Mouse (Mus musculus): ENCODE results near the gene Hoxc11. TPM values are rescaled to one million over a fixed set of nuclear protein-coding genes. Genes with fewer than 3 reads are reported as not detected.

Gene Hoxc11
- total RNA-seq, 1 experiment from 2014 or later, result not detected

GRCm38 (mm10) chr15:102999183-102999831 is 45.1 kb downstream of the Hoxc11 start:
- ATAC-seq (replicated peaks; ENCODE audit: low read depth, poor library complexity, severe bottlenecking), result peak; percentile 62

GRCm38 (mm10) chr15:102999955-103000354 is 45.7 kb downstream of the Hoxc11 start:
- no peak for ATAC-seq (replicated peaks; ENCODE audit: low read depth, poor library complexity, severe bottlenecking)

GRCm38 (mm10) chr15:103000501-103000901 is 46.3 kb downstream of the Hoxc11 start:
- no peak for ATAC-seq (replicated peaks; ENCODE audit: low read depth, poor library complexity, severe bottlenecking)

- no peak for ATAC-seq (replicated peaks; ENCODE audit: low read depth, poor library complexity, severe bottlenecking)
Measured at GRCm38 (mm10) chr15:103001370-103001769, 47.1 kb downstream of the Hoxc11 start.

GRCm38 (mm10) chr15:103002156-103002555 is 47.9 kb downstream of the Hoxc11 start:
- ATAC-seq (replicated peaks; ENCODE audit: low read depth, poor library complexity, severe bottlenecking), result no peak

- no peak for ATAC-seq (replicated peaks; ENCODE audit: low read depth, poor library complexity, severe bottlenecking)
Measured at GRCm38 (mm10) chr15:103002821-103003448, 48.7 kb downstream of the Hoxc11 start.

- no peak for ATAC-seq (replicated peaks; ENCODE audit: low read depth, poor library complexity, severe bottlenecking)
Measured at GRCm38 (mm10) chr15:103005308-103005707, 51.1 kb downstream of the Hoxc11 start.

GRCm38 (mm10) chr15:103005797-103006196 is 51.6 kb downstream of the Hoxc11 start:
- ATAC-seq (replicated peaks; ENCODE audit: low read depth, poor library complexity, severe bottlenecking), result no peak

- ATAC-seq (replicated peaks; ENCODE audit: low read depth, poor library complexity, severe bottlenecking), result no peak
Measured at GRCm38 (mm10) chr15:103006326-103006725, 52.1 kb downstream of the Hoxc11 start.

Other genes starting within 250 kb of the Hoxc11 start
- 21.2 and 23.2 TPM in 2 replicates for gene Calcoco1, start 232.2 kb upstream of the Hoxc11 start, total RNA-seq (2017)
- not detected in 2 replicates for gene Hoxc13, start 33.3 kb upstream of the Hoxc11 start, total RNA-seq (2017)
- not detected in 2 replicates for gene Hoxc12, start 17.7 kb upstream of the Hoxc11 start, total RNA-seq (2017)
- gene Hoxc10, start 12.4 kb downstream of the Hoxc11 start, total RNA-seq (2017), result not detected in 2 replicates
- gene Hoxc5, start 13.0 kb downstream of the Hoxc11 start, total RNA-seq (2017), result not detected in 2 replicates
- gene Hoxc9, start 22.0 kb downstream of the Hoxc11 start, total RNA-seq (2017), result not detected in 2 replicates
- gene Hoxc8, start 36.2 kb downstream of the Hoxc11 start, total RNA-seq (2017), result not detected in 2 replicates
- gene Hoxc6, start 43.8 kb downstream of the Hoxc11 start, total RNA-seq (2017), result not detected in 2 replicates
- not detected in 2 replicates for gene Hoxc4, start 64.5 kb downstream of the Hoxc11 start, total RNA-seq (2017)
- gene Smug1, start 212.7 kb downstream of the Hoxc11 start, total RNA-seq (2017), result 4.2 and 4.9 TPM in 2 replicates

All from common myeloid progenitor, adult 5-6 weeks (primary cell).